Mouse (Mus musculus) adrenal gland, postnatal 25 days (tissue): ENCODE results near the gene 3110082J24Rik. TPM values are rescaled to one million over a fixed set of nuclear protein-coding genes. Genes with fewer than 3 reads are reported as not detected.
A peak's percentile ranks its signal among the peaks of the same experiment; 100 is the strongest.

Source experiments
- DNase-seq: peaks from one replicate; pipeline ENCODE4 v3.0.0; 2021; ENCODE audit warnings: mixed read lengths
- long read RNA-seq: library from polyadenylated mRNA; stranded (forward); transcript quantifications from one replicate; pipeline ENCODE4 v2.0.0, GENCODE M21; 2021
- total RNA-seq: library from RNA; stranded (reverse); gene quantifications from 2 replicates; pipeline ENCODE4 v1.2.3, GENCODE M21; 2021

Gene 3110082J24Rik
- not detected in 2 replicates for total RNA-seq
- long read RNA-seq: 0 reads

DNA sequence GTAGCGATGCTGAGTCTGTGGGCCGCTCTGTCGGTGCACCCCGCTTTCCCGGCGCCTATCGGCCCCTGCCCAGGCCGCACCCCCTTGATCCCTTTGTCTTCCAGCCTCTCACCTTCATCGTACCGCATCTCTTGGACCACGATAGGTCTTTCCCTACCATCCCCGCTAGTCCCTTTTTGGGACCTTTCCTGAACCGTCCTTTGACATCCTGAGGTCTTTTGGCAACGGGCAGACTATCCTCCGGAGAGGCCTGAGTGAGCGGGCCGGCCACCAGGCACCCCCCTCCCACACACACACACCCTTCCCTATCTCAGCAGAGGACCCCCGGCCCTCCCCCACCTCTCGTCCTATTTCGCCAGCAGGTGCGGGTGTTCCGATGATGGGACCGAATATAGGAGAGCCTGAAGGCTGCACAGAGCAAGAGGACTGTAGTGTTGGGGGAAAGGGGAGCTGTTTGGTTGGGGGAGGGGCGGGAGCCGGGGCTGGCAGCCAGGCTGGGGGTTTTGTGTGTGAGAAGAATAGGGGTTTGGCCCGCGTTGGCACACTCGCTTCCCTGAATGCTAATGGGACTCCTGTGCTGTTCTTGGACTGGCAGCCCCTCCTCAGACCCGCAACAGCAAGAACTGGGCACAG is at the start of gene 3110082J24Rik:
Gene 3110082J24Rik, minus strand, starts transcription at position 419 of the 633 bp plus-strand sequence.
- DNase-seq: no peak

DNA sequence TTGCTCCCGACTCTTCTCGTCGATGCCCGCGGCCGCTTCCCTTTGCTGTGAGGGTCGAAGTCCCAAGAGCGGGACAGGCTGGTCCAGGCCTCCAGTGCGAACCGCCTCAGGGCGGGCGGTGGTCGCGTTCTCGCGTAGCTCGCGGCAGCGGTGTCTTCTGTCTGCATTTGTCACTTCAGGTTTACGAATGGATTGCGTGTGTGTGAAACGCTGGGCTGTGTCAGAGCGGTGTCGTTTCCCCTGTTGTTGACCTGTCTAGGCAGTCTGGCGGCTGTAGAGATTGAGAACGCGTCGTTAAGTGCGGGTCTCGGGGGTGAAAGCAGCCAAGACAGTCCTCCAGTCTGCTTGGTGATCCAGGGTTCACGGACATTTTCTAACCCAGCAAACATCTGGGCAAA is 49.5 kb upstream of the 3110082J24Rik start:
- no peak for DNase-seq

DNA sequence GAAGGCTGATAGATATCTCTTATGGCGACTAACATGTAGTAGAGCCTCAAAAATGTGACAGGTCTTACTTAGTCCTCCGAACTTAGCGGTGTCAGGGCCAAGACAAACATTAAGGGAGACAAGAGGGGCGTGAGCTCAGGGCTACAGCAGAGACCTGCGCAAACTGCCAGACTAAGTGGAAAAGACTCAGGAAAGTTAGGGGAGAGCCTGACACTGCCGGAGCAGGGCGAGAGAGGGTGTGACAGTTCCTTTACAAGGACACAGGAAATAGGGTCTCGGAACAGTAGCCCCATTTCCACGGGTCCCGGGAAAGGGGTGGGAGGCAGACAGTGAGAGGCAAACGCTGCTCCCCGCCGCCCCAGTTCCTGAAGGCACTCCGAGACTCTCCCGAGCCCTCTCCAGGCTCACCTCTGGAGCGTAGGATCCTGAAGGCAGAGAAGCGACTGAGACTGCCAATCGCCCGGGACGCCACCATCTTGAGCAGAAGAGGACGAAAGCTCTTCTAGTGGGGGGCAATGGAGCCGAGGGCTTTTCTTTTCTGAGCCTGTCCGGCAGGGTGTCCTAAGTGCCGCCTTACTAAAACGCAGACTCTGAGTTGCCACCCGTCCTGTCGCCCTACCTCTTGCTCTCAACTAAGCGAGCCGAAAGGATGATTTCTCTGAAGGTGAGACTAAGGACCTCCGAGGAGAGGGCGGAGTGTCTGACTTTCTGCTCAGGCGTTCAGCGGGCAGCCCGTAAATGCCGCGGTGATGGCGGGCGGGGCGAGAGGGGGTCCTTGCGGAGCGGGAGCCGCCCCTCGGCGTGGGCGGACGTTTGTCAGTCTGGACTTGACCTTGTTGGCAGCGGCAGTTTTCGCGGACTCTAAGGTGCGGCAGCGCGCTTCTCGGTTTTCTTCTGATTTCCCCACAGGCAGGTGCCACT is 48.8 kb upstream of the 3110082J24Rik start, which contains the start of the genes Hadha and Hadhb:
Gene Hadha, minus strand, starts transcription at position 689 of the 921 bp plus-strand sequence.
Gene Hadhb, plus strand, starts transcription at position 775 of the 921 bp plus-strand sequence.
- DNase-seq: peak; percentile 94

DNA sequence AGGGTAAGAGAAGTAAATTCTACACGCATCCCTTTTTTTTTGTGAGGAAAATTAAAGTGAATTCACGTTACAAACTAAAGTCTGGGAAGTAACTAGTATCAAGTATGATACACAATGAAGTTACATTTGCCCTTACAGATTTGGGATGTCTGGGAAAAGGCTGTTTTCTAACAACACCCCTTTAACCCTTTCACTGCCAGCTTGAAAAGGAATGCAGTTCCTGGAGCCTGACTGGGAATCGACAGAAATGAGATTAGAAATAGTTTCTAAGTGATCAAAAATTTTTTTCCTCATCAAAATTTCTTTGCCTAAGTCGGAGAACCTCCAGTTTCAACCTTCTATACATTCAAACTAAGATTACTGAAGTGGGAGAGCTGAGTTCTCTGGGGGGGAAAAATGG is 48.1 kb upstream of the 3110082J24Rik start:
- no peak for DNase-seq

DNA sequence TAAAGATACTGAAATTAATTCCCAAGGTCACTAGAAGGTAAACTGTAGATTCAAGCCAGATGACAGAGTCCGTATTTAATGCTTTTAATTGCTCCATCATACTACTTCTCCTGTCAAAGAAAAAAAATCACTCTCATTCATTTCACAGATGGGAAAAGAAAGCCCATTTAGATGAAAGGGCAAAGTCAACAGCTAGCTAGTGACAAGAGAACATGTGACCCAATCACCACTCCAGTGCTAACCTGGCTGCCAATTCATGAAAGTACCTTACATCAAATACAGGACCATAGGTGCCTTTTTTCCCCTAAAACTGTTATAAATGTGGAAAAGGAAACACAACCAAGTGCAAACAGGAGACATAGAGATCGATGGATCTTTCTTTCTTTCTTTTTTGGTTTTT is 47.3 kb upstream of the 3110082J24Rik start:
- no peak for DNase-seq

DNA sequence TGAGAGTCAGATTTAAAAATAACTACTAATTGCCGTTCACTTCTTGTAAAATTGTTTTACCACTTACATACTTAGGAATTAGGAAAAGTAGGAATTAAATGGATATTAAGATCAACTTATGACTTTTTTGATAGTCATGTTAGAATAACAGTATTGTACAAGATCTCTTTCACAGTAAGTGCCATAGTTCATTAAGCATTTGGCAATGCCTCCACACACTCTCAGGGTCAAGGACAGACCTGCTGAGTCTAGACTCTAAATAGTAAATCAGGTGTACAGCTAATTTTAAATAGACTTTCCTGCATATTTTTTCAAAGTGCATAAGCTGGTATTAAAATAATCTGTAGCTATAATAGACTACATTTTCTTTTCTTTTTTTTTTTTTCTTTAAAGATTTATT is 46.5 kb upstream of the 3110082J24Rik start:
- no peak for DNase-seq

DNA sequence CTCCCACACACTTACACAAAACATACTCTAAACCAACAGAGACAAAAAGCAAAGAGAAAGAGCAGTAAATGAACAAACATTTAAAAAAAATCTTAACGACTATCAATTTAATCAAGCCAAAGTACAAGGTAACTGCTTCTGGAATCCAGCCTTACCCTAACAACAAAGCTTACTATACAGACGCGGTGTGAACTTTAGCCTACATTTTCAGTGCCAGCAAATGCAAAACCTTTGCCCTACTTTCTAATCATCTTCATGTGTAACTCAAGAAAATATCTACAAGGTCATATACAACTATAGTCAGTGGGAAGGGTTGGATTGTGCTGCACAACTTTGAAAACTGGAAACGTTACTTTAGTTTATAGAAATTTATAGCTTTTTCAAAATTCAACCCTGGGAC is 46.1 kb upstream of the 3110082J24Rik start:
- DNase-seq: no peak

DNA sequence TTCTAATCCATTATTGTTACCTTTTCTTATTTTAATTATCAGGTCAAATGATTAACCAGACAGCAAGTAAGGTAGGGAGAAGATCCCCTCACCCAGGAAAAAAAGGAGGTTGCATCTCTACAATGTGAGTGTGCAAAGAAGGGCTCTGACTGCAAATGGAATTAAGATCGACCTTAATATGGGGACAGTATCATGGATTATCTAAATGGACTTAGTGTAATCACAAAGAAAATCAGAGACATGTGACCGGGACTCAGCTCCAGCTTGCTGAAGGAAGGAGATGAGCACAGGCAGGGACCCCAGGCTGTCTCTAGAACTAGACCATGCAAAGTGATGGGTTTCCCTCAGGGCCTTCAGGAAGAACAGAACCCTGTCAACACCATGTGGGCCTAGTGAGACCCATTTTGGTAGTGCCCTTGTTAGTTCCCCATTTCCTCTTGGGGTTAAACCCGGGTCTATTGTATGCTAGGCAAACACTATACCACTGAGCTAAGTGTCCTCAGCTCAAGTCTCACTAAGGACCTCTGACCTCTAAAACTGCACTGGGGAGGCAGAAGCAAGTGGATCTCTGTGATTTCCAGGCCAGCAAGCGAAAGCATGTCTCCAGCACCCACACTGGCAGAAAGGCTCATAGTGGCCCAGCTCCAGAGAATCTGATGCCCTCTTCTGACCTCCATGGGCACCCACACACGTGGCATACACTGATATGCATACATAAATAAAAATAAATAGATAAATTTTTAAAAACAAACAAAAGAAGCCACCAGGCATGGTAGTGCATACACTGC is 42.4 kb upstream of the 3110082J24Rik start:
- no peak for DNase-seq

DNA sequence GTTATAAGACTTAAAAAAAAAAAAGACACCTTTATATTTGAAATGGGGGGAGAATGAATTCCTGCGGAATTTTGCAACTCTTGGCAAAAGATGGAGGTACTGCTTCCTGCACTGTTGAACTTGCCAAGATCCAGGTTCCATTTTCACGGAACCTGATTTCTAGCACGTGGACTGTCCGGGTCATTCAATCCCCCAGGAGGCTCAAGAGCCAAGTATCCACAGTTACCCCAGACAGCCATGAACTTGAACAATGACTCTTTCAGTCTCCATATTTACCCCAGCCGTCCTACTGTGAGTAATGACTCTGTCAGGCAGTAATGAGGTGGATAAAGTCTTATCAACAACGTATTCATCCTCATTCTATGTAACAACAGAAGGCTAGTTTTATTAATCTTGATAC is 40.6 kb upstream of the 3110082J24Rik start:
- no peak for DNase-seq

DNA sequence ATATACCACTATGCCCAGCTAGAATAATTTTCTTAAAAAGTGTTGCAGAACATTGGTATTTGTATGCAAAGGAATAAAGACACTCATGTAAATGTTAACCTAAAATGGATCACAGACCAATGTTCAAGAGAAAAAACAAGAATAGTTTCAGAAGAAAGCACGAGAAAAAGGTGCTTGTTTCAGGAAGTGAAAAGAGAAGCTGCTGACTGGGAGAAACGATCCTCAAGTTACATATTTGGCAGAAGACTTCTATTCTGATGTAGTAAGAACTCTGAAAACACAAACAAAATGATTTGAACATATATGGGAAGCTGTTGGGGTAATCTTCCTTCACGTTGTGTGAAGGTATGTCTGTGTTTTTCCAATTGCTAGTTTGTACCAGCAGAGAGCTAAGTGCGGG is 32.3 kb upstream of the 3110082J24Rik start:
- no peak for DNase-seq

DNA sequence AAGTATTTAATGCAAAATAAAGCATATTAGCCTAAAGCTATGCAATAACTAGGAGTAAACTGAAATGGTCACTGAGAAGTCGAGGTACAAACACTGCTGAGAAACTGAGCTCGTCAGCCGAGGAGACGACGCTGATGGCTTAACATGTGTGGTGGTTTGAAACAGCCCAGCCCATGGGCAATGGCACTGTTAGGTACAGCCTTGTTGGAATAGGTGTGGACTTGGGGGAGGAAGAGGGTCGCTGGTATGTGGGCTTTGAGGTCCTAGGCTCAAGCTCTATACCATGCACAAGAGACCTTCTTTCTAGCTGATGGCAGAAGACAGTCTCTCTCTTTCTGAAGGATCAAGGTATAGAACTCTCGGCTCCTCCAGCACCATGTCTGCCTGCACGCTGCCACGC is 31.4 kb upstream of the 3110082J24Rik start:
- no peak for DNase-seq

DNA sequence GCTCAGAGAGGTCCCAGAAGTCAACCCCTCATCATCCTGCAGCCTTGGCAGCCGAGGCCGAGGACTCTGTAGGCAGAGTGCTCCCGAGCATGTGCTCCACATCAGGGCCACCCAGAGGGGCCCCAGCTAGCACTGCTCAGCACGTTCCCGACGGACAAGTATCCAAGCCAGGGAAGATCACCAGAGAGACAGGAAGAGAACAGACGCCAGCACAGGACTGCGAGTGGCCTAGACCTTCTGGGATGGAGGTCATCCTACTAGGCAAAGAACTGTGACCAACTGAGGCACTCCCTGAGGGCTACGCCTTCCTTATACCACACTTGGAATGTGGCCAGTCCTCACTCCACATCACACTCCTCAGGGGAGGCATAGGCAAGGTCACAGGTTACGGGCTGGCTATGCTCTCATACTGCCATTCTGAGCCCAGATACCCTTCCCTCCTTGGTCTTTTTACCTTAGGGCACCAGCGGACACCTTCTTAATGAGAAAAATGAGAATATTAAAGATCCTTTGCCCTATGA is 29.9 kb upstream of the 3110082J24Rik start:
- no peak for DNase-seq

DNA sequence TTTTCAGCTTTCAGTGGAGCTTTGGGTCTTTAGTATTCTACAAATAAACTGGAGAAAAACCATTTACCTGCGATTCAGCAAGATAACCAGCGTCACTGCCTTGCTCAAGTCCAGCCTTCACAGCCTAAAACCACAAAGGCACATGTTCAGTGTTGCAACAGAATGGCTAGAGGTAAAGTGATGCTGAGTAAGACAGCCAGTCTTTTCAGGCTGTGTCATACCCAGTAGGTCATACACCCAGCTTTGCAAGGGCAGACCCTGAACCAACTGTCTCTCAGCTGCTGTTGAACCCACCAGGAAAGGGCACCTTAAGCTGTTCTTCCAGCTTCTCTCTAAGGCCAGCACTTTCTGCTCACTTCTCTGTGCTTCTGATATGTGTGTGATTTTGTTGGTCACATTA is 26.3 kb upstream of the 3110082J24Rik start:
- DNase-seq: no peak

DNA sequence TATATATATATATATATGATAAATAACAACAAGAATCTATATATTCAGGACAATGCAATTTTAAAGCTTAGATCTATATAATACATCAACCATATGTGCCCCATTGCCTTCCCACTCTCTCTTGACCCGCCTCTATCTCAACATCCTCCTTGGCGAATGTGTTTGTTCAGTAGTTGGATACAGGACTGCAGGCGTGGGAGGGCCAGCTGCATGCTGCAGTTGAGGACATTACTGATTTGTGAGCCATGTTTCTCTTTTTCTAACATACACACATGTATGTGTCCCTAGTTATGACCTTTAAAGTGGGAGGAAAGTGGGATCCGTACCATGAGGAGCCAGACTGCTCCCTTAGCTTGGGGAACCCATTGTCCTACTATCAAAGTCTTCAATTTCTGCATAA is 25.4 kb upstream of the 3110082J24Rik start:
- no peak for DNase-seq

DNA sequence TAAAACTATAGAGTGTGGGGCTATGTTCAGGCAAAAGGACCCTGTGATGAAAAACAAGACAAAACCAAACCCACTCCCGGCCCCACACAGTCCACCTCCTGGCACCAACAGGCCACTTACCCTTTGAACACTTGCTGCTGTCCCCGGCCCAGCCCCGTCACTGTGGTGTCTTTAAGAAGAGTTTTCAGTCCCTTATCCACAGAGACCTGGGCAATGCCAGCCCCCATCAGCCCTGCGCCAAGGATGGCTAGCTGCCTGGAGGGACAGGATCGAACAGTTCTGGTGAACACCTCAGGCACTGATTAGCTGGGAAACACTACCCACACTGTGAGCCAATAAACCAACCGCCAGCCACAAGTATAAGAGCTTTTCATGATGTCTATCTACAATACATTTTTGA is 22.8 kb upstream of the 3110082J24Rik start:
- no peak for DNase-seq

DNA sequence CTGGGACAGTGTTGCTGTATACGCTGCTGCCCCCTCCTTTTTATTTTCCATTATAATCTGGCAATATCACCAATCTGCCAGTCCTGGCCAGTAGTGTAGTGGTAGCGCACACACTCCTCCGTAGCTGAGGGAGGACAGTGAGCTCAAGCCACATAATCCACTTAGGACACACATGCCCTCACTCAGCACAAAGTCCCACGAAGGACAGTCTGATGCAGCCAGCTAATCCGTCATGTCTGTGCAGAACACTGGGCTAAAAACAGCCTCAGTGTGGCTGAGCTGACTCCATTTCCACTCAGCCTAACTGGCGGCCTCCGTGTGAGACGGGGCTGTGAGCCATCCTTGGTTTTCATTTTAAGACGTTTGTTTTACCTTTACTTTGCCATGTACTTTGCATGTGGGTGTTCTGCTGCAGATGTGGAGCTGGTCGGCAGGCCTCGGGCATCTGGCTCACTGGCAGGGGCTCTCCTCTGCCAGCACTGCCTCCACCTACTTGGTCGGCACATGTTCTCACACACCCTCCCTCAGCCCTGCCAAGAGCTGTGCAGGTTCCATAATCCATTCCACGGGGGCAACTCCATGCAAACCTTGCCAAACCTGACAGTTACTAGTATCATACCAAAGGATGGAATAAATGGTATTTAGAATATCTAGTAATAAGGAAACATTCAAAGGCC is 22.2 kb upstream of the 3110082J24Rik start:
- DNase-seq: no peak

DNA sequence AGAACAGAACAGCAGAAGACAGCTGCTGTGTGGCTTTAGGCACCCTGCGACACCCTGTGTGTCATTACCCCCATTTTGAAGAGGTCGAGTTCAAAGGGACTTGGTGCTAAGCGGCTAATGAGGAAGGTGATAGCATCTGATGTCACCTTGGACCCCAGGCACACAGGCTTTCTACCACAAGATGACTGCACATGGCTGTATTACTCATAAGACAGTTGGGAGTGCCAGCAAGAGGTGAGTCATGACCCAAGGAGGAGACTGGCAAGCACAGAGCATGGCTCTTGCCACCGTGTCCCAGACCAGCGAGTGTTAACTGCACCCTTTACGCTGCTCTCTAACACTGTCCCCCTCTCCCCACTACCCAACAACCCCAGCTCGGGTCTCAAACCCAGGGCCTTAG is 20.9 kb upstream of the 3110082J24Rik start:
- peak; percentile 45 for DNase-seq

DNA sequence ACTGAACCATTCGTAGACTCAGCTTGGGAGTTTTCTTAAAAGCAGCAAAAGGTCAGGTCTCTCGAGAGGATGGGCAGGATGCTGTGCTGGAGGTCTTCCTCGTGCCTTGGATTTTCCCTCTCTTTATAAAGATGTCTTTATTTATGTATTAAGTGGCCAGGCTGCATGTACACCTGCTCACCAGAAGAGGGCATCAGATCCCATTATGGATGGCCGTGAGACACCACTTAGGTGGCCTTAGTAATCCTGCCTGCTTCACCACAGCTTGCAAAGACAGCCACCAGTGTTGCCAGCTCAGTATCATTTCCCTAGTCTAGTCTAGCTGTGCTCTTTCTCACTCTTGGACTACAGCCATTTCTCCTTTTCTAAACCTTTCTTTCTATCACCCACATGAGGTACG is 19.7 kb upstream of the 3110082J24Rik start:
- no peak for DNase-seq

DNA sequence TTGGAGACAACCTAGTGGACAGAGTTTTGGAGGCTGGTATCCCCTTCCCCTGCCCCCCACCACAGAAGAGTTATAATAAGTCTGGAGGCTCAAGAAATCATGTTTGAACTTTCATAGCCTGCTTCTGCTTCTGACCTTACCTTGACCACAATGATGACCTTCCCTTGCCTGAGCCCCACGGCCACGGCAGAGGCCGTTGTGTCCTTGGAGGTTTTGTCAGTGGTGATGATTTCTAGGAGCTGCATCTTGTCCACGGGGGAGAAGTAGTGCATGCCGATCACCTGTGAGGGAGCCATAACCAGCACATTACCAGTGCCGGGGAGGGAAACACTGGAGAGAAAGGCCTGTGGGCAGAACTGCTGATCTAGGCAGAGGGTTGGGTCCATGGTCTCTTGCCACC is 16.6 kb upstream of the 3110082J24Rik start:
- DNase-seq: no peak

DNA sequence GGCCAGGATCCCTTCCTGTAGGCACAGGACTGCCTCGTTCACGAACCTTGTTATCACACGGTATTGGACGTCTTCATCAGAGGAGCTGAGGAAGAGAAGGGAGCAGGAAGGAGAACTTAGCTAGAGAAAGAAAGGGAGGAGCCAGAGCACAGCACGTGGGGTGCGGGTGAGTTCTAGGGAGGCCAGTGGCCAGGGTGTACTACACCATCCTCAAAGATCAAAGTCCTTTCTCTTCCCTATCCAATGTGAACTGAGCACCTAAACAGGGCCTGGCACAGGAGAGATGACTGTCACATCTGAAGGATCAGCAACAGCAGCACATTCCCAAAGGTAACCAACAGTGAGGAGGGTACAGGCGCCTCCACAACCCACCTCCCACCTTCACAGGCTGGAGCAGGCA is 14.2 kb upstream of the 3110082J24Rik start:
- DNase-seq: no peak

DNA sequence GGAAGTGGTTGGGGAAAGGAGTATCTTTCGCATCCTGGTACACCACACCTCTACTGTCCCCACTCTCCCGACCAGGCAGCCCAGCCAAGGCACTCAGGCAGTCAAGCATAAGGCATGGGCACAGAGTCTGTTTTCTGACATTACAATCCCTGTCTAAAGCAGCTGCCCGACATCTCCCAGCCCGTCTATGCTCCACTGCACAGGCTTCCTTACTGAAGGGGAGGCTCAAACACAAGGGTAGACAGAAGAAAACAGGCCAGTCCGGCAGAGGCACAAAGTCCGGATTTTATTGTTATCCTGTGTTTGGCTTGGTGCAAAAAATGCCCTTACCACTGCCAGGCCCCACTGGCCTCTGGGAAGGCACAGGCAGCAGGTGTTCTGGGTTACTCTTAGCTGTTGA is 13.3 kb upstream of the 3110082J24Rik start:
- no peak for DNase-seq

DNA sequence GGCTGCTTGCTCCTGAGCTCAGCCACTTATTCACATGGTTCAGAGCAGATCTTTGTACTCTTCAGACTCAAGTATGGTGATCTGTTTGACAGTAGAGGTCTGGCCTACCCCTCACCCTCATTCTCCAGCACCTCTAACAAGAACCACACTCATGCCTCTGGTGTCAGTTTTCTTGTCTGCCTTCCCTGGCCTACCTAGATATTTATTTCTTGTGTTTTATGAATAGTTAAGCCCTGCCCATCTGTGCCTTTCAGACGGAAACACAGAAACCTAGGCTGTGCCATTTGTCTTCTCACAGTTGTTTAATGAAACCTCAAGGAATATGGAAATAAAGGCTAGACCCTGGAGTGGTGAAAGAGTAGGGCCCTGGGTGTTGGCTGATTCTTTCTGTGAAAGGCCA is 12.1 kb upstream of the 3110082J24Rik start:
- DNase-seq: no peak
